Mouse (Mus musculus) common myeloid progenitor, adult 5-6 weeks (primary cell): ENCODE measurements around the gene Bcr. TPM values are rescaled to one million over a fixed set of nuclear protein-coding genes. Genes with fewer than 3 reads are reported as not detected.

Source experiments
- ATAC-seq: replicated peaks from 2 replicates; pipeline ENCODE4 v1.8.0; 2016; ENCODE audit warnings: low read depth, mild to moderate bottlenecking, moderate TSS enrichment, inconsistent platforms; ENCODE audit not compliant: poor library complexity, severe bottlenecking
- total RNA-seq: library from RNA; stranded (forward); fragments of 200-1000, 187-1606 nt; gene quantifications from 2 replicates; pipeline ENCODE4 v1.2.3, GENCODE M21; 2017

Bcr gene
- total RNA-seq, 1 experiment from 2014 or later: 33.8 TPM

GRCm38 (mm10) chr10:75091478-75092152, 31.2 kb downstream of the Bcr start:
- no peak for ATAC-seq

DNA sequence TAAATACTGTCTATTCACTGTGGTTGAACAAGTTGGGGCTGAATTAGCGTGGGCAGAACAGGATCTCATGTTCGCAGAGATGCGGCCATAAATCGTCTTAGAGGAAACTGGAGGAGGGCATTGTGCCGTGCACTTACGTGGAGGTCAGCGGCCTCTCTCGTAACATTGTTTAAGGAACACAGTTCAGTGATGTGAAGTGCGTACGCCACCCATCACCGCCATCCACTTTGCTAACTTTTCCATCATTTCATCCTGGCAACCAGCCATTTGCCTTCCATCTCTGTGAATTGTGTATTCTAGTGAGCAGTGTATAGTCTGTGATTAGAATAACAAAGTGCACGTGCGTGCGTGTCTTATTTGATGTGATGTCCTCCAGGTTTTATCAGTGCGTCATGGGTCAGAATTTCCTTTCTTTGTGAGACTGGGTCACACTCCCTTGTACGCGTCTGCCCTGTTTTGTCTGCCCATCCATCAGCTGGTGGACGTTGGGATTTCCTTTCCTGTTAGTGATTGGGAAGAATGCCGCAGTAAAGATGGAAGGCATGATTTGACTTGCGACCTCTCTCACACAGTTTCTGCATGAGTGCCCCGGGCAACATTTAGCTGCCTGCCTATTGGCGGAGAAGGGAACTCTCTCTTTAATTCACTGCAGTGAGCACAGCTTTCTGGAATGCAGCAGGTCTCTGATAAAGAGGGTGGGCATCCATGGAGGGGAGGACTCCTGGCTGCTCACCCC, 33.0 kb downstream of the Bcr start:
- ATAC-seq: peak; percentile 62

- ATAC-seq: no peak
These were observed 33.9 kb downstream of the Bcr start for GRCm38 (mm10) chr10:75094338-75094737.

GRCm38 (mm10) chr10:75095216-75095615, 34.8 kb downstream of the Bcr start:
- no peak for ATAC-seq

- no peak for ATAC-seq
These were observed 38.2 kb downstream of the Bcr start for GRCm38 (mm10) chr10:75098446-75099183.

DNA sequence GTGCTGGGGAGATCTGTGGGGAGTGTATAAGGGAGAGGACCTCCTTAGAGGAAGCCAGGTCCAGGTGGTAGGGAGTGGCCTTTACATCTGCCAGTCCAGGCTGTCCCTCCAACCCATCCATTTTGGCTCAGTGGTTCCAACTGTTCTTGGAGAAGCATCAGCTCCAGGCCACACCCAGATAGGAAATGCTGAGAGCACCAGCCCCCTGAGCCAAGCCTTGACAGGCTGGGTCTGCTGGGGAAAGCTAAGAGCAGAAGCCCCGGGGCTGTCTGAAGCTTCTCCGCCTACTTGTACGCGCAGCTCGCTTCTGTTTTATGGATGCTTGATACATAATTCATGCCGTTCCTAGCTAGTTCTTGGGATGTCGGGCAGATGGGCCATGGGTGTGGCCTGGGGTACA, 39.9 kb downstream of the Bcr start:
- ATAC-seq: no peak

DNA sequence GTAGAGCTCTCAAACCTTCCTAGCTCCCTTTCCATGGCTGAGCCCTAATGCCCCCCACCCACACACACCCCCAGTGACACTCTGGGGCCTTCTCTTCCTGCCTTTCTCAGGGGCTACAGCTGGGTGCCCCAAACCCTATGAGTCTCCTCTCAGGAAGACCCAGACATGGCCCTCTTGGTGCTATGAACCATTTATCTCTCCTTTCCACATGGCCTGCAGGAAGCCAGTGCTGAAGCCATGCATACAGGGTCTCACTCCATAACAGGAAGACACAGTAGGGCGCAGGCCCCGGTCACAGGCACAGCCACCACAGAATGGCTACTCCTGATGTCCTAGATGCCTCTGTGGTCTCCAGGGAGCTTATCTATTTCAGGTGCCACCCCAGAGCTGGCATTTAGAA, 43.1 kb downstream of the Bcr start:
- peak; percentile 66 for ATAC-seq

GRCm38 (mm10) chr10:75104191-75105098, 44.1 kb downstream of the Bcr start:
- ATAC-seq: peak; percentile 26

DNA sequence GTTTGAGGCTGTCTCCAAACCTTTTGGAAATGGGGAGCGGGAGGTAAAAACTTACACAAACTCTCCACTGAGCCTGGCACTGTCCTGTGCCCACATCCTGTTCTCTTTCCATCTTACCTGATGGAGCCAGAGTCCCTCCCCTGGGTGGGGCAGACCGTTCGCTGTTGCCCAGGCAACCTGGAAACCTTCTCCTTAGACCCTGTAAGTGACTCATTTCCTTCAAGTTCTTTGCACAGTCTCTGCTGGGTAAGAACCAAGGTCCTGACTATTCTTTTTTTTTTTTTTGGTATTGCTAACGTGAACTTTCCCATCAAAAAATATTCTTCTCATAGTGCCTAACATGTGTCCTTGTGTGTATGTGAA, 44.7 kb downstream of the Bcr start:
- peak; percentile 45 for ATAC-seq

- ATAC-seq: peak; percentile 75
These were observed 45.3 kb downstream of the Bcr start for GRCm38 (mm10) chr10:75105687-75106086.

GRCm38 (mm10) chr10:75106940-75107381, 46.6 kb downstream of the Bcr start:
- ATAC-seq: no peak

DNA sequence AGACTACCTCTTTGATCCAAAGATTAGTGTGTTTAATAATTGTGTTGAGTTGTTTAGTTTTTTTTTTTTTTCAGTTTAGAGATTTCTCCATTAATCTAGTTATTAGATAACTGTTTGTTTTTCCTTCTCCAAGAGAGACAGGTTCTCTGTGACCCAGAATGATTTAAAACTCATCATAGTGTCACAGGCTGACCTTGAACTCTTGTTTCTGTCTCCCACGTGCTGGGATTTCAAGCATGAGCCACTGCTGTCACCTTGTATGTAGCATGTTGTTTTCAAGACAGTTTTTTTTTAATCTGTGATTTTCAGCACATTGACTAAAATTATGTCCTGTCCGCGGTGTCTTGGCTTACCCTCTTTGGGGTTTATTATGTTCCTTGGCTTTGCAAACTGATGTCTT, 47.7 kb downstream of the Bcr start:
- no peak for ATAC-seq

DNA sequence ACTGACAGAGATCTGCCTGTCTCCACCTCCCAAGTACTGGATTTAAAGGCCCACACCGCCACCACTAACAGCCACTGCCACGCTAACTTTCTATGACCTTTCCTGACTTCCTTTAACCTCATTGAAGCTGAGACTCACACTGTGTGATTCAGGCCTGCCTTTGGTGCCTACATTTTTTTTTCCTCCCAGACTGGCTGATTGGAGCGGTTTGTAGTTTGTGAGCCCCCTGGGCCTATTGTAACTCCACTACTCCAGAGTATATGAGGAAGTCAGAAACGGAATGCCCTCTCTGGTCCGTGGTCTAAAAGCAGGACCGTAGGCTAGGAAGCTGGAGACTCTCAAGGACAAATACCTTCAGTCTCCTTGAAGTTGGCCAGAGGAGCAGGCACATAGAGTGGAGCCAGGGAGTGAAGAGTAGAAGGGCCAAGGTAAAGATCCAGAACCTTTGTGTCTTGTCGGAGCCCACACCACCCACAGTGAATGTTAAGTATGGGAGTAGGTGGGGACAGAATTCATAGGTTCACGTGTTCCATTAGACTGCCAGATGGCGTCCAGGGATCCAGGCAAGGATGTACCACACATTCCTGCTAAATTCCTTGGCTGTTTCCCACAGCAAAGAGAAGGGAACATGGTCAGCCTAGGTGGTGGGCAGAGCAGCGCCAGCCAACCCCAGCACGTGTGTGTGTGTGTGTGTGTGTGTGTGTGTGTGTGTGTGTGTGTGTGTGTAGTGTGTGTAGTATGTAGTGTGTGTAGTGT, 51.2 kb downstream of the Bcr start:
- ATAC-seq: no peak

GRCm38 (mm10) chr10:75112405-75112804, 52.0 kb downstream of the Bcr start:
- ATAC-seq: no peak

DNA sequence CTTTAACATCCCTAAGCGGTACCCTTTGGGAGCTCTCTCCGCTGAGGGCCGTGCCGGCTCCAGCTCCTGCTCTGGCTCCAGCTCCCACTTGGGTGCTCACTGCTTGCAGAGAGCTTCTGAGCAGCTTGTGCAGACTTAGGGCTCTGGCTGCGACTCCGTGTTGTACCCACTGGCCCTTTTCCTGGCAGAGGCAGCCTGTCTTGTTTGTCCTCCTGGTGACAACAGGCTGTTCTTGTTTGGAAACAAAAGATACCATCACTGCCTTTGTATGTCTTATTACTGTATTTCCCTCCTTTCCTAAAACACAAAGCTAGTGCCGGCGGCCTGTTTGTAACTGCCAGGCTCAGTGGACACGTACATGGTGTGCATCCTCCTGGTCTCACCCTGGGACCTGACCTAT, 53.2 kb downstream of the Bcr start:
- ATAC-seq: no peak

- no peak for ATAC-seq
These were observed 54.8 kb downstream of the Bcr start for GRCm38 (mm10) chr10:75115240-75115639.

DNA sequence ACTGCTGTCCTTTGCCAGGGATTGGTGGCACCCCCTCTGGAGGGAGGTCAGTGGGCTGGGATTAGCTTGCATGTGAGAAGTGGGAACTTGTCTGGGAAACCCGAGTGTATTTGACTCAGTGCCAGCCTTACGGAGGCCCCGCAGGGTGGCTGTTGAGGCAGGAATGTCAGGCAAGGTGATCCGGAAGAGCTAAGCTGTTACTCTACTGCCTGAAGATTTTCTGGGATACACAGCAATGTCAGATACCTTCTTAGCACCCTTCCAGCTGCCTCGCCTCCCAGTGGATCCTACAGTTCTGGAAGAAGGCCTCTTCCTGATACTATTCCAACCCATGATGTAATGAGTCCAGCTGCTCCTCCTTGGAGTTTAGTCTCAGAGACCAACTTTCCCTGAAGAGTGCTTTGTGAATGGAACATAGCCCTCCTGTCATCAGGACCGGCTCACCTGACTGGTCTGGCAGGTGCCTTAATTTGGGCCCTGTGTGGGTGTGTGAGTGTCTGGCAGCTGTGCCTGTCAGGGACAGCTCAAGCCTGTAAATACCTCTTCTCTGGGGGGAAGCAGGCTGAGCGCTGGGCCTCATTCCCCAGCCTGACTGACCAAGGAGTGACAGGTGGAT, 56.6 kb downstream of the Bcr start:
- no peak for ATAC-seq

DNA sequence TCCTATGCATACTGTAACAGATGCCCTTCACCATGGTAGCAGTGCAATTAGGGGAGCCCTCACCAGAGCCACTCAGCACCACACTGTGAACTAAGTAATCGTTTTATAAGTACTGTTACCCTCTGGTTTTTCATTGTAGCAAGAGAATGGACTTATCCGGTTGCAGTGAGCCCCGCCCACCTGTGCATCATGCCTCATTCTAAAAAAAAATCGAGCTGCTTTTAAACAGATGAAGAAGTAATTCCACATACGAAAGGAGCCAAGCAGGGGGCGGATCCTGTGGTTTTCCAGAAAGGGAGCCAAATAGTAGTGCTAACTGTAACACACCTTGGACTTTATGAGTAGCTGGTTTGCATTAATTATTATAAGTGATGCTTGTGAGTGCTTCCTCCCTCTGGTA, 58.1 kb downstream of the Bcr start:
- no peak for ATAC-seq

DNA sequence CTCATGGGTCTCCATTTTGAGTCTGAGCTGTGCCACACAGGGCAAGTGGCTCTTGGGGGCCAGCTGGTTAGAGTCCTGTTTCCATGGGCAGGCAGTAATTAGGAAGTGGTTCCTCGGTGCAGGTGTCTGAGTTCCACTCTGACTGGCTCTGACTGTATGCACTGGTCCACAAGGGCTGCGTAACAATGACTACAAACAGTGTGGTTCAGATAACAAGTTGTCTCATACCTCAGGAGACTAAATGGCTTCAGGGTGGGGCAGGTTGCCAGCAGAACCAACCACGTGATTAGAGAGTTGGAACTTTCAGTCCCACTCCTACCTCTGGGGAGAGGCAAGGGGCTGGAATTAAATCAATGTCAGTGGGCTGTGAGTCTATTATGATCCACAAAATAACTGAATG, 59.0 kb downstream of the Bcr start:
- ATAC-seq: peak; percentile 50
